Mouse (Mus musculus) natural killer cell, adult 2 months (primary cell): ENCODE results near the gene H2afx.
A peak's percentile ranks its signal among the peaks of the same experiment; 100 is the strongest.
"Not testable (repeated sequence)": the region's sequence is repeated elsewhere in the genome, so short reads cannot be mapped to it uniquely, and the experiment has no call there.

Experiments
- DNase-seq, 2 experiments: peaks; one replicate each; pipeline ENCODE4 v3.0.0; 2022; ENCODE audit warnings: low spot score in 2 of 2

Gene H2afx

DNA sequence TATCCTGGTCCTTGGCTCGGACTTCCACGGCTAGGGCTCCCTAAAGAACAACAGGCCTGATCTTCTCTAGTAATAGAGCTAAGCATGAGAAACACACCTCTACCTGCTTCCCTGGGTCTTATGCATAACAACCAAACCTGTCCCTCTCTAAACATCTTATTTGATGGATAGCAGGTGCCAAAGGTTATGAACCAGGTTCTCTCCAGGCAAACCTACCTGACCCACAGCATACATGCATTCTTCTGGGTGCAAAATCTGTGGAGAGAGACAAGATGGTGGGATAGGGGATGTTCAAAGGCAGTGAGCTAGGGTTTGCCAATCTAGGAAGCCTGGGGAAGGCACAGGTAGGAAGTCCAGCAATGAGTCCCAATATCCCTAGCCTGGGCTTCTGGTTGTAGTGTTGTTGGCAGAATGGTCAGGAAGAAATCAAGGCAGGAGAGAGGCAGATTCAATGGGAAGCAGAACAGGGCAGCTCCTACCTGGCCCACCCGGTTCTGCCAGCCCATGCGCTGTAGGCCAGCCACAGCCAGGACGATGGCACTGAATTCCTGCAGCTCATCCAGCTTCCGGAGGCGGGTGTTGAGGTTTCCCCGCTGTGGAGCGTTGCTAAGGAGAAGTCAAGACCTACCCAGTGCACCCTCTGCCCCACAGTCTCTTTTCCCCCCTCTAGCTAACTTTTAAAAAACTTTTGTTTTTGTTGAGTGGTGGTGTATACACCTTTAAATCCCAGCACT is 3.1 kb downstream of the H2afx start:
- DNase-seq: no peak

DNA sequence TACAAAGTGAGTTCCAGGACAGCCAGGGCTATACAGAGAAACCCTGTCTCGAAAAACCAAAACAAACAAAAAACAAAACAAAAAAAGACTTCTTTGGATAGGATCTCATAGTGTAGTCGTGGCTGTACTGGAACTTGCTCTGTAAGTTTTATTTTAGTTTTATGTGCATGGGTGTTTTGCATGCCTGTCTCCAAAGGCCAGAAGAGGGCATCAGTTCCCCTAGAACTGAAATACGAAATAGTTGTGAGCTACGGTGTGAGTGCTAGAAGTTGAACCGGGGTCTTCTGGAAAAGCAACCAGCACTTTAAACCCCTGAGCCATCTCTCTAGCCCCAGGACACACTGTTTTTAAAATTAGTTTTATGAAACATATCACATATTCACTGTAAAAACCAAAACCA is 4.1 kb downstream of the H2afx start:
- DNase-seq: no peak

DNA sequence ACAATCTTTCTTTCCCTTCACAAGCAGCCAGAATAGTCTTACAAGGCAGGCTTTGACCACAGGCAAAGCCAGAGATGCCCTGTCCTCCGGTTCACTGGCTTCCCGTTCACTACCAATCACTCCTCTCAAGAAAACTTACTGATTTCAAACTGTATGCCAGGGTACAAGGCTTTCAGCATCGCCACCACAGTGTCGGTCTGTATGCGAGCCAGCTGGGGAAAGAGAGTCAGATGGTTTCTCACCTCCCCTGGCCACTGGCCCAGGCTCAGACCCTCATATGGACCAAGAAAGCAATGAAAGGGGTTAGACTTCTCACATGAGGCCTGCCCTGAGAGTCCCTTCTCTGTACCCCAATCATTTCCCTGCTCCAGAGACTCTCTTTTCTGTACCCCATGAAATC is 7.0 kb downstream of the H2afx start:
- DNase-seq: no peak

DNA sequence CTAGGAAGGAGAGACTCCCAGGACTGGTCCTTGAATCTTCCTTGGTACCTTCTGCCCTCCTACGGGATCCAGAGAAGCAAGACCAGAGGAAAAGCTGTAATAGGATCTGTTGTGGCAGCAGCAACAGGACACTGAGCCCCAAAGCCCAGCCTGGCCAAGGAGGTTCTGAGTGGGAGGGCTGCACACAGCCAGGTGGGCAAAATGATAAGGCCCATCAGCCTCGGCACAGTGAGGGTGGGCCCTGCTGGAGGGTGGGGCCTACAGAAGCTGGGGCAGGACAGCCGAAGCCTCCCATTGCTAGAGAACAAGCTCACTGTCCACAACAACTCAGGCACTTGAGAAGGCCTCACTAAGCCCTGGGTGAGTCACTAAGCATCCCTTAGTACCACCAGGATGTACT is 7.7 kb downstream of the H2afx start:
- no peak for DNase-seq

DNA sequence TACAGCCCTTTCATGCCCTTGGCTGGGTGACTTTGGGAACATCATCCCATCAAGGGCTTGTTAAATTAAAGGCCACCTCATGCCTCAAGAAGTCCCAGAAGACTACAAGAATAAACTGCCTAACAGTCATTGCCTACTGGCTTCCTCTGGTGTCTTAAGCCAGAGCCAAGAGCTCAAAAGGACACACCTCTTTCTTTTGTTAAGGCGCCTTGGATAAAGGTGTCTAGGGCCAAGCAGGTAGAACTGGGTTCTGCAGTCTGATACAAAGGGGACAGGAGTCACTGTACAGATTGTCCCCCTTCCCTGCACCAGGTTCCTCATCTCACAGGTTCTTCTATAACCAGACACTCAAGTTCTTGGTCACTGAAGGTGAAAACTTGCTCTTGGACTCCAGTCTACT is 8.1 kb downstream of the H2afx start:
- no peak for DNase-seq

DNA sequence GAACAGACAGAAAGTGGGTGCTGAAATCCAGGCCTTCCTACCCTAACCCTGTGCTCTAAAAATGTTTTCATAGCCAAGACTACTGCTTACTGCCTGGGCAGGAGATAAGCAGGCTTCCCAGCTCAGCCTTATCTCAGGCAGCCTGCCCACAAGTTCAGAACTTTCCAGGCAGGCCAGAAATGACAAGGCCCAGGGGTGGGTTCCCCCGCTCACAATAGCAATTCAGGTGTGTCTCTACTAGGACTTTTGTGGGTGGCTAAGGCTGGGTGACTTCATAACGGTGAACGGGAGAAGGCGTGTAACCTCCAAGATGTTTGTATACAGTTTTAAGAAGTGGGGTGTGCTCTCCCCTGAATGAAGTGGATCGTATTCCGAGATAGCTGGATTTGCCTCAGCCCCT is 8.8 kb downstream of the H2afx start:
- no peak for DNase-seq

DNA sequence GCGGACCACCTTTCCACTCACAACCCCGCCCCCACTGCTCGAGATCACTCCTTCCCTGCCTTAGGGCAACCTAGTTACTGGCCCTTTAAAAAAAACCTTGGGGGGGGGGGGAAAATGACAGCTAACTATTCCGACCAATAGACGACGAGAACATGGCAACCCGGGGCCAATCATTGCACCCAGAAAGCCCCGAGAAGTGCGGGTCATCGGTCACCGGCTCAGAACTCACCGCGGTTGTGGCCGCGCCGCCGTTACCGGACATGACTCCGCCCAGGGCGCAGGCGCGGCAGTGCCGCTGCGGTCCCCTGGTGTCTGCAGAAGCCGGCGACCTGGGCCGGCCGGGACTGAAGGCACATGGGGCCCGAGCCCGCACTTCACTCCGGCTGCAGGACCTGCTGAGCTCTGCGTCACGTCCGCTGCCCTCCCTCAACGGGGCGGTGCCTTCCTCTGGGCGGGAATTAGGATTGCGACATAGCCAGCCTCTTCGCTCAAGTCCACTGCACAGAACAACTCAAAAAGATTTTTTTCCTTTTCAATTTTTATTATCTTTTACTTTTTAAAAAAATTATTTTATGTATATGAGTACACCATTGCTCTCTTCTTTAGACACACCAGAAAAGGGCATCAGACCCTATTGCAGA is 9.4 kb downstream of the H2afx start, which contains the start of gene Hmbs:
TSS of gene Hmbs (minus strand) at position 448 of the 641 bp plus-strand sequence.
- peak; percentile 83 to 85 for DNase-seq

DNA sequence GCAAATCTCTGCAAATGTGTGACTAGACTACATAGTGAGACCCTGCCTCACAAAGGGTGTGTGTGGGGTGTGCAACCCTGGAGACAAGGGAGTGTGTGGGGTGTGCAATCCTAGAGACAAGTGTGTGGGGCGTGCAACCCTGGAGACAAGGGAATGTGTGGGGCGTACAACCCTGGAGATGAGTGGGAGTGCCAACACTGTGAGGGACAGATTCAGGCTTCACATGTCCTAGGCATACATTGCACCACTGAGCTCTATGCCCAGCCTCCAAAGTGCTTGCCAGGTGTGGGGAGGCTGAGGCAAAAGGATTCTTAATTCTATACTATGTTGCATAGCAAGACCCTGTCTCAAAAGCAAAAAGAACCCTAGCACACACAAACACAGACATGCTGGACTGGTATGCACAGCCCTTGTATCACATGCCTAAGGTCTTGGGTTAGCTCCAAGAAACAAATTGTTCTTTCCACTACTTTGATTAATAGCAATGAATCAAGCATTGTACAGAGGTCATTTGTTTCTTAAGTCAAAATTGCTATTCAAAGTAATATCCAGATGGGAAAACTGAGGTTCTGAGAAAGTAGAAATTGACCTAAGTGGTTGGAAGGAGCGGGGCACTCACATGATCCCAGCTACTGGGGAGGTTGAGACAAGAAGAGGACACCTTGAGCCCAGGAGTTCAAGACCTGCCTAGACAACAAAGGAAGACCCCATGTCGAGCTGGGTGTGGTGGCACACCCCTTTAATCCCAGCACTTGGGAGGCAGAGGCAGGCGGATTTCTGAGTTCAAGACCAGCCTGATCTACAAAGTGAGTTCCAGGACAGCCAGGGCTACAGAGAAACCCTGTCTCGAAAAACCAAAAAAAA is 11.3 kb downstream of the H2afx start:
- no peak for DNase-seq

DNA sequence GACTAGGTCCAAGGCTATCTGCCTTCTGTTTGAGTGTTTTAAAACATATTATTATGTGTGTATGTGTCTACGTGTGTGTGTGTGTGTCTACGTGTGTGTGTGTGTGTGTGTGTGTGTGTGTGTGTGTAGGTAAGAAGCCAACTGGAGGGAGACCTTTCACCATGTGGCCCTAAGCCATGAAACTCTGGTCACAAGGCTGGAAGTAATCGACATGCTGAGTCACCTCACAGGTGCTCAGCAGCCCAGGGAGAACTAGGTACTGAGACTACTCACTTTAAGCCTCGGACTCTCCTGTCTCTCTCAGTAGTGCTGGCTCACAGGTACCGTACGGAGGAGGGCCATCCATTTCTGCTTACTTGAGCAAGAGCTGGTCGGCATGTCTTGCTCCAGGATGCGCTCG is 12.7 kb downstream of the H2afx start:
- no peak for DNase-seq

DNA sequence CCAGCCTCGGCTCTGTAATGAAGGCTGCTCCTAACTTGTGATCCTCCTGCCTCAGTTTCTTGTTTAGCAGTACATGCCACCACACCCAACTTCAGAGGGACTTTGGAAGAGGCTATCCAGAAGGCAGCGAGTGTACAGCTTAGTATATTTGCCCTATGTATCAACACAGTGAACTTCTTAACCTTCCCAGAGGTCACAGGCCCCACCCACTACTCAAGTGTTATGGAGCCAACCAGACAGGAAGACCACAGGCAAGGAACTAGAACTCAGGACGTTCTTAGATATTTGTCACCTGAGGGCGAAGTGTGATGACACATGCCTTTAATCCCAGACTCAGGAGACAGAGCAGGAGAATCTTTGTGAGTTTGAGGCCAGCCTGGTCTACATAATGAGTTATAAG is 13.1 kb downstream of the H2afx start:
- DNase-seq: no peak

DNA sequence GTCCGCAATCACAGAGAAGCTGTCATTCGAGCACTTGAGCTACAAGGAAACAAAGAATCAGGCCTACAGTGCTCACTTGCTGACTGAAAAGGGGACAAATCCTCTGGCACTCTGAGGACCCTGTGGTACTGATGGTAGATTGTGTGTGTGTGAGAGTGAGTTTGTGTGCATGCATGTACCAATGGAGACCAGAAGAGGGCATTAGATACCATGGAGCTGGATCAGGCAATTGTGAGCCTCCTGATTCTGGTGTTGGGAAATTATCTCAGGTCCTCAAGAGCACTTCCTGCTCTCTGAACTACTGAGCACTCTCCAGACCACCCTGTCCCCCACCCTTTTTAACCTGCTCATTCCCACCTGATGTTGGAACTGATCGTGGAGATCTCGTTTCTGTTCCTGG is 14.1 kb downstream of the H2afx start:
- DNase-seq: no peak

DNA sequence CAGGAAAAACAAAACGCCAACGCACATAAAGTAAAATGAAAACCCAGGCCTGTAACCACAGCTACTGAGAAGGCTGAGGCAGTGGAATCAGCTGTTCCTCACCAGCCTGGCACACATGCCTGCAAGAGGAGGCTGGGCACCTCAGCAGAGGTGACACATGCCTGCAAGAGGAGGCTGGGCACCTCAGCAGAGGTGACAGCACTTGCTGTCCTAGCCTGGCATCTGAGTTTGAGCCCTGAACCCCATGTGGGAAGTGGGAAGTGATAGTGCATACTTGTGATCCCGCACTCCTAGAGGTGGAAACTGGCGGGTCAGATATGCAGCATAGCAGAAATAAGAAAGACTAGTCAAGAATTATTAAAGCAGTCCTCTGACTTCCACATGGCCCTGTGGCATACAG is 16.9 kb downstream of the H2afx start:
- no peak for DNase-seq

DNA sequence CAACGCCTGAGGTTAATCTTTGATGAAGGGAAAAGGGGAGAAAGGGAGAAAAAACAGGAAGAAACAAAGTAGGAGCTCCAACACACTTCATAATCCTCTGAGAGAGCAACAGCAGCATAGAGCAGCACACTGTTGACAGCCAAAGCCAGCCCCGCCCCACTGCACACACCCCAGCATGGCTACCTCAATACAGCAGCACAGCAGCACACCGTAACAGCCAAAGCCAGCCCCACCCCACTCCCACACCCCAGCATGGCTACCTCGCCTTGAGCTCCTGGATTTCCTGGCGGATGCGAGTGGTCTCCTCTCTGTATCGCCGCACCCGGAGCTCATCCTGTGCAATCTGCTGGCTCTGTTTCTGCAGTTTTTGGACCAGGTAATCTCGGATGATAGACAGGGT is 17.8 kb downstream of the H2afx start:
- no peak for DNase-seq

DNA sequence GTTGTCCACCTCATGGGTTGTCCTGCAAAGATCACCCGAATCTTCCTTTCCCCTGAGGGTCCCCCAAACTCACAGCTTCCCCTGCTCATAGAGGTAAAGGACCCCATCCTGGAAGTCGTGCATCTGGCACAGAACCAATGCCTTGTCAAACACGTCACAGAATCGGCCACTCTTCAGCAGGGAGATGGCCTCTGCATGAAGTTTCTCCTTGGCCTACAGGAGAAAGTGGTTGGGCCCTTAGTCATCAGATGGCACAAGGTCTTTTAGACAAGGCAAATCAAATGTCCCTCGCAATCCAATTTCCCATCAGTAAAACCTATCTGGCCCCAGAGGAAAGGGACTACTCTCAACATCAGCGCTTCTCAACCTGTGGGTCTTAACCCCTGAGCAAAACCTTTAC is 18.6 kb downstream of the H2afx start:
- no peak for DNase-seq

DNA sequence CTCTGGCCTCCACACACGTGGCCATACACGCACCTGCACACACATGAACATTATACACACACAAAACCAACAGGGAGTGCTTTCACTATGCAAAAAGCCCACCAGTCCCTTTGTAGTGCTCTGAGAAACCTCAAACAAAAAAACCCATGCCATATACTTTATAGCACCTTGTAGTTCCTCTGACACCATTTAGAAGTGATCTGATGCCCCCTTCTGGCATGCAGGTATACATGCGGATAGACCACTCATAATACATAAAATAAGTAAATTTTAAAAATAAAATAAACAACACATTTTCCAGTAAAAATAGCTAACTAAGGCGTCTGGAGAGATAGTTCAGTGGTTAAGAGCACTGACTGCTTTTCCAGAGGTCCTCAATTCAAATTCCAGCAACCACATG is 22.7 kb downstream of the H2afx start:
- DNase-seq: peak in 1 of 2 experiments; percentile 31

DNA sequence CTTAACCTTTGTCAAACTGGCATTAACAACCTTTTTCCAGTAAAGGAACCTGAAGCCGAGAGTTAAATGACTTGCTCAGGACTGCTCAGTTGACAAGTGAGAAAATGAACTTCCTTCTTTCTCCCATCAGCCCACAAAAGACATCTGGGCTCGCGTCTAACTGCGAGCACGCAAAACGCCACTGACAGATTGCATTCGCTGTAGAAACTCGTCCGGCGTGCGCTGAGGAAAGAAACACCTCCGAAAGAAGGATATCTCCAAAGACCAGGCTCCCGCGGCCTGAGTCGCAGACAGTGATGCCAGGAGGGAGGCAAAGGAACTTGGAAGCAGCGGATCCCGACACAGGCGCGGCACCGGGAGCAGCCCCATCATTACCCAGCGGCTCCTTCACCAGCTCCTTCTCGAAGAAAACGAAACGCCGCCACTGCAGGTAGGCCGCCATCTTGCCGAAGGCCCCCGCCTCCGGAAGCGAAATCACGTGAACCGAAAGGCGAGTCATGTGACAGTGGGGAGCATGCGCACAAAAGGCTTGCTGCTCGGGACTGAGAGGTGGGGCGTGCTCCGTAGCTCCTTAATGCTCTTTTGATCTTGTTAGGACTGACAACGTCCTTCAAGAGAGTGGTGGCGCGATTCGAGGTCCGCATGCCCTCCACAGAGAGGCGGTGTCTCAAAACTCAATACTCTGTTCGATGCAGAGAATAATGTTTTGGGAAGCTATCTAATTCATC is 26.9 kb downstream of the H2afx start, which contains the start of gene Vps11:
TSS of gene Vps11 (minus strand) at position 481 of the 728 bp plus-strand sequence.
- DNase-seq: peak; percentile 95 to 97

DNA sequence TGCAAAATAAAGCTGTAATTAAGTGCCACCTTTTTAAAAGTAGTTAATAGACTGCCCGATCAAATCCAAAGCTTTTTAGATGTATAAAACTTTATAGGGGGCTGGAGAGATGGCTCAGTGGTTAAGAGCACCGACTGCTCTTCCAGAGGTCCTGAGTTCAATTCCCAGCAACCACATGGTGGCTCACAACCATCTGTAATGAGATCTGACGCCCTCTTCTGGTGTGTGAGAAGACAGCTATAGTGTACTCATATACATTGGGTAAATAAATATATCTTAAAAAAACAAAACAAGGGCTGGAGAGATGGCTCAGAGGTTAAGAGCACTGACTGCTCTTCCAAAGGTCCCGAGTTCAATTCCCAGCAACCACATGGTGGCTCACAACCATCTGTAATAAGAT is 27.4 kb downstream of the H2afx start:
- not testable (repeated sequence) for DNase-seq

DNA sequence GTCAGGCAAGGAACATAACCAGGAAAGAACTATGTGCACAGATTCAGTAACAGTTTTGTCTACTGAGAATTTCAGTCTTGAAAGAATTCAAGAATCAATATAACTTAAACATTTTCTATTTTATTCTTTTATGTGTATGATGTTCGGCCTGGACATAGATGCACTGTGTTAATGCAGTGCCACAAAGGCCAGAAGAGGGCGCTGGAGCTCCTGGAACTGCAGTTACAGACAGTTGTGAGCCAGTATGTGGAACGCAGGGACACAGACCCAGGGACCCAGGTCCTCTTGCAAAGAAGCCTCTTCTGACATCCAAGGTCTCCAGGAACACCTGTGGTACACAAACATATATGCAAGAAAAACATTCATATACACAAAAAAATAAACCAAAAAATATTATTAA is 30.0 kb downstream of the H2afx start:
- DNase-seq: peak in 1 of 2 experiments; percentile 48

DNA sequence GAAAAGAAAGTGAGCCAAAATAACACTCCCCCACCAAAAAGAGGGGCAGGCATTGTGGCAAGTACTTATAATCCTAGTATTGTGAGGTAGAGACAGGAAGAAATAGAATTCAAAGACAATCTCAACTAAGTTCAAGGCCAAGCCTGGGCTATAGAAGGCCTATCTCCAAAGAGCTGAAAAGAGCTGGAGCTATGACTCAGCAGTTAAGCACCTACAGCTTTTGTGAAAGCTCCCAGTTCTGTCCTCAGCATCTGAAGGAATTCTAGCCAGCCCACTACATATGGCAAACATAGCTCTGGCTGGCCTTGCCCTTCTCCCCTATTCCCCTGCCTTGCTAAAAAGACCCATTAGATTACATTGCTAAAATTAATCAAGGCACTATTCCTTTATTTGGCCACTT is 38.9 kb downstream of the H2afx start:
- DNase-seq: no peak

DNA sequence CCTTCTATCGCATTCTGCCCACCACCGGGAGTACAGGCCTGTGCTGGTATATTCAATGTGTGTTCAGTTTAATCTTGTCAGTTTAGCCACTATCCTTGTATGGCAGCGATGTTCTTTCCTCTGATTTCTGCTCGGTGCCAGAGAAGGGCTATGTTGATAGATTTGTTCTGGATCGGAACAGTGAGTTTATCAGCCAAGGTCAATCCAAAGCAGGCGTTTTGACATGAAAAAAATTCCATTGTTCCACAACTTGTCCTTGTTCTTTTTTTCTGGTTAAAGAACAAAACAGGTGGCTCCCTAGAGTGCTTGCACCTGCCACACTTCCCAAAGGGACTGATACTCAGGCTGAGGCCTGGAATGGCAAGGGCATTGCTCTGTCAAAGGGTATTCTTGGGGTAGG is 41.6 kb downstream of the H2afx start:
- no peak for DNase-seq

DNA sequence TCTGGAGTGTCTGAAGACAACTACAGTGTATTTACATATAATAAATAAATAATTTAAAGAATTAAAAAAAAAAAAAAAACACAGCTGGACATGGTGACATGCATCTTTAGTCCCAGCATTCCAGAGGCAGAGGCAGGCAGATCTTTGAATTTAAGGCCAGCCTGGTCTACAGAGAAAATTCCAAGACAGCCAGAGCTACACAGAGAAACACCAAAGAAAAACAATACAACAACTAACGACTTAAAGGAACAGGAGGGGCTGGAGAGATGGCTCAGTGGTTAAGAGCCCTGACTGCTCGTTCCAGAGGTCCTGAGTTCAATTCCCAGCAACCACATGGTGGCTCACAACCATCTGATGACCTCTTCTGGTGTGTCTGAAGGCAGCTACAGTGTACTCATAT is 42.8 kb downstream of the H2afx start:
- not testable (repeated sequence) for DNase-seq
